In genomic region chr6:143751076-143752070, GRCm38 (mm10) we compare ENCODE assay signal across 9 mouse cellular contexts.
DNase-seq lines count a peak whose midpoint lies in the region; ATAC-seq and TF ChIP-seq lines count a peak whose summit lies in the region.
"Had no signal": no experiment of that assay in that cellular context is flagged by ENCODE, and none has a peak within 500 bp of the region (broad histone marks: within the 10 kb centered on the region; RNA-seq: fewer than 3 reads in every experiment).

No protein-coding gene starts in this region.

- no peak for TF ChIP-seq CTCF in CH12.LX (conservative IDR thresholded peaks at IDR 0.05 in 1 of 2, IDR thresholded peaks at IDR 0.05 in 1 of 2; ENCODE audit: low read depth in 2 of 2, low read length in 2 of 2)

- peak; percentile 68 for TF ChIP-seq POLR2A in CH12.LX (IDR thresholded peaks at IDR 0.05; ENCODE audit: low read depth, low read length)

- in situ Hi-C loops in CH12.LX (cut with MboI; ENCODE audit: low pct_ligation_motif_present, low pct_unique_long_range_greater_than_20kb, low sequenced_read_pairs) = no loop called here

- no peak; the same call in 1 of the 2 replicates for TF ChIP-seq EP300 in CH12.LX (IDR thresholded peaks at IDR 0.05; ENCODE audit: low read length)

- peak overlapping the region; percentile 15 to 54 (median 47) for H3K4me3 ChIP-seq in CH12.LX (replicated peaks in 1 of 3; ENCODE audit: low read depth in 2 of 3, low read length in 2 of 3, poor library complexity in 1 of 3)
- H3K4me3 ChIP-seq in lung, embryonic 16.5 days (ENCODE audit: low read length) = peak overlapping the region; percentile 30
- peak overlapping the region; percentile 32 for H3K4me3 ChIP-seq in stomach, embryonic 16.5 days (replicated peaks; ENCODE audit: low read length)
- H3K4me3 ChIP-seq: embryonic facial prominence, embryonic 15.5 days had no signal

- DNase-seq in CH12.LX (ENCODE audit: extremely low read depth) (peak; percentile 92), MN1 (ENCODE audit: low spot score) (no peak)
- DNase-seq in c-Kit-positive CD71-negative TER-119-negative erythroid progenitor cells, embryonic 14.5 days (ENCODE audit: low read depth) = peak; percentile 30
- DNase-seq in kidney, adult 18-20 months = peak; percentile 11
- no peak for DNase-seq in gastrocnemius, postnatal 10 days
- no peak for DNase-seq in embryo, embryonic 10.5 days (ENCODE audit: low spot score)

- H3K27me3 ChIP-seq in CH12.LX (replicated peaks) = no peaks in the 10 kb centered on the region
- H3K27me3 ChIP-seq in lung, embryonic 16.5 days (ENCODE audit: control insufficient read depth, insufficient read depth, low read depth, low read length) = no peaks in the 10 kb centered on the region
- no peaks in the 10 kb centered on the region for H3K27me3 ChIP-seq in stomach, embryonic 16.5 days (ENCODE audit: control insufficient read depth, insufficient read depth, low read length)
- H3K27me3 ChIP-seq: embryonic facial prominence, embryonic 15.5 days had no signal

- peak overlapping the region; percentile 63 for H3K4me2 ChIP-seq in CH12.LX (ENCODE audit: insufficient read depth, low read depth, poor library complexity, severe bottlenecking)
- H3K4me2 ChIP-seq in lung, embryonic 16.5 days (ENCODE audit: low read depth, low read length) = peak overlapping the region; percentile 40
- peak overlapping the region; percentile 48 for H3K4me2 ChIP-seq in stomach, embryonic 16.5 days (ENCODE audit: low read depth, low read length)
- H3K4me2 ChIP-seq: embryonic facial prominence, embryonic 15.5 days had no signal

- H3K9ac ChIP-seq in CH12.LX (ENCODE audit: insufficient read depth, low read depth) = peak overlapping the region; percentile 74
- peak overlapping the region; percentile 50 for H3K9ac ChIP-seq in lung, embryonic 16.5 days (ENCODE audit: low read length)
- peak overlapping the region; percentile 37; the same call in 1 of the 2 replicates for H3K9ac ChIP-seq in stomach, embryonic 16.5 days (ENCODE audit: low read length)
- H3K9ac ChIP-seq: embryonic facial prominence, embryonic 15.5 days had no signal

- no peak overlapping the region for H3K27ac ChIP-seq in CH12.LX (ENCODE audit: insufficient read depth, low read depth)
- peak overlapping the region; percentile 75 for H3K27ac ChIP-seq in lung, embryonic 16.5 days (ENCODE audit: low read length)
- H3K27ac ChIP-seq in stomach, embryonic 16.5 days (ENCODE audit: low read length) = peak overlapping the region; percentile 79
- H3K27ac ChIP-seq: embryonic facial prominence, embryonic 15.5 days had no signal

- peak; percentile 85 for ATAC-seq in lung, embryonic 16.5 days (ENCODE audit: low read depth)
- ATAC-seq in stomach, embryonic 16.5 days (ENCODE audit: insufficient read depth, low FRiP score) = peak; percentile 93

- H3K79me2 ChIP-seq in CH12.LX (replicated peaks; ENCODE audit: control insufficient read depth, extremely low read depth, insufficient read depth, poor library complexity, severe bottlenecking) = no peaks in the 10 kb centered on the region

- no peak for TF ChIP-seq RAD21 in CH12.LX (IDR thresholded peaks at IDR 0.05; ENCODE audit: low read depth, low read length)

- no peaks in the 10 kb centered on the region for H3K36me3 ChIP-seq in CH12.LX (replicated peaks in 1 of 2; ENCODE audit: control insufficient read depth in 1 of 2, insufficient read depth in 1 of 2, low read length in 1 of 2)
- H3K36me3 ChIP-seq in lung, embryonic 16.5 days (ENCODE audit: control insufficient read depth, insufficient read depth, low read length) = no peaks in the 10 kb centered on the region
- H3K36me3 ChIP-seq in stomach, embryonic 16.5 days (ENCODE audit: control insufficient read depth, insufficient read depth, low read length) = no peaks in the 10 kb centered on the region
- H3K36me3 ChIP-seq: embryonic facial prominence, embryonic 15.5 days had no signal

- peaks cover 3 to 12% of the 10 kb centered on the region in 2 experiments; a peak in 3 of 4 replicates for H3K4me1 ChIP-seq in CH12.LX (ENCODE audit: control insufficient read depth in 1 of 2, insufficient read depth in 2 of 2)
- no peaks in the 10 kb centered on the region for H3K4me1 ChIP-seq in lung, embryonic 16.5 days (replicated peaks; ENCODE audit: control insufficient read depth, insufficient read depth, low read length)
- no peaks in the 10 kb centered on the region for H3K4me1 ChIP-seq in stomach, embryonic 16.5 days (ENCODE audit: control insufficient read depth, insufficient read depth, low read length)
- H3K4me1 ChIP-seq: embryonic facial prominence, embryonic 15.5 days had no signal

- dilution Hi-C loops in CH12.LX (cut with MboI; ENCODE audit: extremely low pct_ligation_motif_present, extremely low pct_unique_long_range_greater_than_20kb, low sequenced_read_pairs) = no loop called here

- H3K9me3 ChIP-seq in CH12.LX (replicated peaks; ENCODE audit: low read length) = no peaks in the 10 kb centered on the region
- no peaks in the 10 kb centered on the region for H3K9me3 ChIP-seq in lung, embryonic 16.5 days (ENCODE audit: control insufficient read depth, low read length)
- no peaks in the 10 kb centered on the region for H3K9me3 ChIP-seq in stomach, embryonic 16.5 days (replicated peaks; ENCODE audit: control insufficient read depth, low read length)
- H3K9me3 ChIP-seq: embryonic facial prominence, embryonic 15.5 days had no signal

- WGBS in lung, embryonic 16.5 days = 46% methylated on average over 14 of the region's 14 CpGs
- 46% methylated on average over 14 of the region's 14 CpGs for WGBS in stomach, embryonic 16.5 days

TF ChIP-seq in CH12.LX, 34 proteins besides CTCF, POLR2A, EP300 and RAD21:
- TF ChIP-seq TBP (conservative IDR thresholded peaks at IDR 0.05; ENCODE audit: low read depth, low read length) = 0 out of 2 replicates have a peak, but pooled peaks have one; percentile 51
- no peak for TF ChIP-seq MAZ (IDR thresholded peaks at IDR 0.05; ENCODE audit: low read depth, low read length)
- 0 out of 2 replicates have a peak, but pooled peaks have one; percentile 9 for TF ChIP-seq MEF2A (IDR thresholded peaks at IDR 0.05; ENCODE audit: borderline replicate concordance, low read depth, low read length)
- no peak for TF ChIP-seq ZMIZ1 (IDR thresholded peaks at IDR 0.05; ENCODE audit: low read depth, low read length)
- TF ChIP-seq IRF4 (IDR thresholded peaks at IDR 0.05; ENCODE audit: low read depth, low read length) = peak; percentile 76
- no peak for TF ChIP-seq POLR2AphosphoS2 (IDR thresholded peaks at IDR 0.05; ENCODE audit: low read depth, low read length)
- no peak for TF ChIP-seq ZC3H11A (IDR thresholded peaks at IDR 0.05; ENCODE audit: low read depth, low read length)
- no peak for TF ChIP-seq USF1 (IDR thresholded peaks at IDR 0.05; ENCODE audit: low read depth, low read length)
- TF ChIP-seq SIN3A (IDR thresholded peaks at IDR 0.05; ENCODE audit: low read length) = peak; percentile 67; the same call in 1 of the 2 replicates
- no peak for TF ChIP-seq ZKSCAN1 (IDR thresholded peaks at IDR 0.05; ENCODE audit: borderline replicate concordance, low read depth, low read length)
- 0 out of 2 replicates have a peak, but pooled peaks have one; percentile 39 for TF ChIP-seq RCOR1 (conservative IDR thresholded peaks at IDR 0.05; ENCODE audit: low read depth, low read length)
- TF ChIP-seq SMC3 (IDR thresholded peaks at IDR 0.05; ENCODE audit: low read depth, low read length) = no peak
- no peak for TF ChIP-seq E2F4 (IDR thresholded peaks at IDR 0.05; ENCODE audit: insufficient replicate concordance, low read depth, low read length)
- 0 out of 2 replicates have a peak, but pooled peaks have one; percentile 13 for TF ChIP-seq BHLHE40 (IDR thresholded peaks at IDR 0.05; ENCODE audit: low read depth, low read length)
- TF ChIP-seq CHD1 (IDR thresholded peaks at IDR 0.05; ENCODE audit: low read depth, low read length) = no peak
- TF ChIP-seq NRF1 (IDR thresholded peaks at IDR 0.05; ENCODE audit: low read depth, low read length) = peak; percentile 94
- 0 out of 2 replicates have a peak, but pooled peaks have one; percentile 62 for TF ChIP-seq MAX (IDR thresholded peaks at IDR 0.05; ENCODE audit: low read length)
- TF ChIP-seq NELFE (IDR thresholded peaks at IDR 0.05; ENCODE audit: low read depth, low read length) = peak; percentile 53; the same call in 1 of the 2 replicates
- TF ChIP-seq UBTF (IDR thresholded peaks at IDR 0.05; ENCODE audit: low read depth, low read length) = no peak
- no peak for TF ChIP-seq JUND (conservative IDR thresholded peaks at IDR 0.05; ENCODE audit: low read depth, low read length)
- TF ChIP-seq CHD2 (IDR thresholded peaks at IDR 0.05; ENCODE audit: low read length) = no peak
- no peak for TF ChIP-seq JUN (IDR thresholded peaks at IDR 0.05; ENCODE audit: insufficient read depth, low read depth, low read length)
- no peak for TF ChIP-seq ZNF384 (IDR thresholded peaks at IDR 0.05; ENCODE audit: low read depth, low read length)
- no peak for TF ChIP-seq ELF1 (IDR thresholded peaks at IDR 0.05; ENCODE audit: low read depth, low read length)
- peak; percentile 50; the same call in 1 of the 2 replicates for TF ChIP-seq TCF12 (IDR thresholded peaks at IDR 0.05; ENCODE audit: low read depth, low read length)
- TF ChIP-seq USF2 (conservative IDR thresholded peaks at IDR 0.05; ENCODE audit: low read depth, low read length) = no peak
- no peak for TF ChIP-seq MYC (IDR thresholded peaks at IDR 0.05; ENCODE audit: low read depth, low read length)
- TF ChIP-seq HCFC1 (IDR thresholded peaks at IDR 0.05; ENCODE audit: low read depth, low read length) = peak; percentile 36; the same call in 1 of the 2 replicates
- no peak; the same call in 1 of the 2 replicates for TF ChIP-seq ETS1 (conservative IDR thresholded peaks at IDR 0.05; ENCODE audit: low read depth, low read length)
- 0 out of 2 replicates have a peak, but pooled peaks have one; percentile 12 for TF ChIP-seq KAT2A (IDR thresholded peaks at IDR 0.05; ENCODE audit: insufficient replicate concordance, low read length)
- peak; percentile 62; the same call in 1 of the 2 replicates for TF ChIP-seq MXI1 (IDR thresholded peaks at IDR 0.05; ENCODE audit: low read depth, low read length)
- TF ChIP-seq GABPA (IDR thresholded peaks at IDR 0.05; ENCODE audit: insufficient replicate concordance, low read depth, low read length) = no peak

Comparison
In these comparisons a context has a peak if more than half of its experiments do, and no peak if none do; other contexts are left out.
1. DNase-seq: peak in CH12.LX (single experiment), c-Kit-positive CD71-negative TER-119-negative erythroid progenitor cells, embryonic 14.5 days (single experiment) and kidney, adult 18-20 months (single experiment); none in MN1 (single experiment), gastrocnemius, postnatal 10 days (single experiment) and embryo, embryonic 10.5 days (single experiment).
2. Peak in every context shown above with its lines, with median percentiles within 50 percentile points of each other: H3K4me2 ChIP-seq, H3K4me3 ChIP-seq and H3K9ac ChIP-seq.